ENCODE assay signal across 8 mouse cellular contexts in the genomic region with DNA sequence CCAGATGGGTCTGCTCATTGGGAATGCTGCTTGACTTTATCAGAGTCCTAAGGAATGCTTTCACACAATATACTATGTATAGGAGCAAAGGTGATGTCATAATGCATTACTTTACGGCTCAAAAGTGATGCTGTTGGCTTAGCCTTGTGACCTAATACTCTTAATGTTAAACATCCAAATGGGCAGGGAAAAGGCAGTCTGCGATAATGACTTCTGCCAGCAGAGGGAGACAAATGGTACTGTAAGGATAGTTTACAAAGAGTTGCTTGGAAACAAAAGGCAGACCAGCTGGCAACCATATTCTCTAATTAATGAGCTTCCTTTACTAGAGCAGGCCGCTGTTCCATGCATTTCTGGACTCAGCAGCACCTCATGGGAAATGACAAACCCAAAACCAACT. TPM values are rescaled to one million over a fixed set of nuclear protein-coding genes. Genes with fewer than 3 reads are reported as not detected.
DNase-seq lines count a peak whose midpoint lies in the region; ATAC-seq and TF ChIP-seq lines count a peak whose summit lies in the region.

No protein-coding gene starts in this region.

- no peak overlapping the region for H3K4me2 ChIP-seq in heart, embryonic 12.5 days
- H3K4me2 ChIP-seq in intestine, postnatal 0 days (replicated peaks; ENCODE audit: low read depth) = no peak overlapping the region
- H3K4me2 ChIP-seq in midbrain, embryonic 12.5 days (replicated peaks) = no peak overlapping the region

- no peaks in the 10 kb centered on the region for H3K9me3 ChIP-seq in heart, embryonic 12.5 days (replicated peaks)
- H3K9me3 ChIP-seq in intestine, postnatal 0 days (ENCODE audit: control insufficient read depth) = no peaks in the 10 kb centered on the region
- no peaks in the 10 kb centered on the region for H3K9me3 ChIP-seq in midbrain, embryonic 12.5 days

- WGBS in heart, embryonic 12.5 days = 22% methylated on average over 3 of the region's 3 CpGs
- 5% methylated on average over 3 of the region's 3 CpGs for WGBS in intestine, postnatal 0 days
- WGBS in midbrain, embryonic 12.5 days = 18% methylated on average over 3 of the region's 3 CpGs

- peak; percentile 83 to 96 for DNase-seq in heart, adult 18-20 months
- peak; percentile 87 to 98 for DNase-seq in cerebellum, postnatal 36 days
- DNase-seq in gastrocnemius, adult 8-10 months (ENCODE audit: low spot score in 2 of 2) = peak; percentile 53 to 70
- DNase-seq in left cerebral cortex, postnatal 14 days (ENCODE audit: low spot score in 2 of 2) = peak; percentile 93
- DNase-seq in spleen, adult 12 weeks (ENCODE audit: low spot score) = peak; percentile 50

- 0 out of 2 replicates have a peak, but pooled peaks cover 6% of the 10 kb centered on the region for H3K36me3 ChIP-seq in heart, embryonic 12.5 days
- H3K36me3 ChIP-seq in intestine, postnatal 0 days (ENCODE audit: control insufficient read depth, insufficient read depth) = no peaks in the 10 kb centered on the region
- H3K36me3 ChIP-seq in midbrain, embryonic 12.5 days = peaks cover 31% of the 10 kb centered on the region

- no peaks in the 10 kb centered on the region for H3K4me1 ChIP-seq in heart, embryonic 12.5 days (replicated peaks)
- no peaks in the 10 kb centered on the region for H3K4me1 ChIP-seq in intestine, postnatal 0 days (replicated peaks; ENCODE audit: control insufficient read depth, insufficient read depth, low read length)
- H3K4me1 ChIP-seq in midbrain, embryonic 12.5 days = peaks cover 22% of the 10 kb centered on the region

- H3K27ac ChIP-seq in heart, embryonic 12.5 days (ENCODE audit: poor library complexity, severe bottlenecking) = no peak overlapping the region
- no peak overlapping the region for H3K27ac ChIP-seq in intestine, postnatal 0 days (ENCODE audit: low read depth, low read length)
- peak overlapping the region; percentile 58 for H3K27ac ChIP-seq in midbrain, embryonic 12.5 days (replicated peaks)

- TF ChIP-seq CTCF in intestine, postnatal 0 days (IDR thresholded peaks at IDR 0.05; ENCODE audit: low read depth) = peak; percentile 93

- no peak for ATAC-seq in heart, embryonic 12.5 days (ENCODE audit: insufficient number of reproducible peaks, low FRiP score)
- peak; percentile 47; the same call in 1 of the 2 replicates for ATAC-seq in intestine, postnatal 0 days
- peak; percentile 51 for ATAC-seq in midbrain, embryonic 12.5 days (ENCODE audit: low FRiP score, low read depth)

- intact Hi-C loops in left cerebral cortex, postnatal 14 days (cut with DNase I) = loop anchor here (2.0 to 5.0 kb wide), 2 partner anchors 92 to 167 kb away; partner anchors contain the start of gene D630045J12Rik

- H3K9ac ChIP-seq in heart, embryonic 12.5 days = no peak overlapping the region
- no peak overlapping the region for H3K9ac ChIP-seq in intestine, postnatal 0 days (ENCODE audit: low read depth, low read length)
- no peak overlapping the region for H3K9ac ChIP-seq in midbrain, embryonic 12.5 days (replicated peaks)

- no peaks in the 10 kb centered on the region for H3K27me3 ChIP-seq in heart, embryonic 12.5 days (replicated peaks)
- H3K27me3 ChIP-seq in intestine, postnatal 0 days (replicated peaks; ENCODE audit: control insufficient read depth, insufficient read depth, low read length) = no peaks in the 10 kb centered on the region
- peaks cover 5% of the 10 kb centered on the region; the same call in 1 of the 2 replicates for H3K27me3 ChIP-seq in midbrain, embryonic 12.5 days

- H3K4me3 ChIP-seq in heart, embryonic 12.5 days = no peak overlapping the region
- no peak overlapping the region for H3K4me3 ChIP-seq in intestine, postnatal 0 days (ENCODE audit: low read depth, low read length)
- H3K4me3 ChIP-seq in midbrain, embryonic 12.5 days = no peak overlapping the region

RNA-seq across cellular contexts. Expression of gene Atp6v0a4, which starts 35.7 kb away (rescaled TPM):
- 1 to 10 TPM in 1 of 2 experiments, under 1 TPM in 1; 0.72 to 1.4 TPM for total RNA-seq in heart, adult 18-20 months (2021)
- 0.06 and 0.15 TPM in 2 replicates for polyA plus RNA-seq in heart, embryonic 12.5 days (2016; fragmentation: Nextera tagmentation; extraction: Ambion mirVana)
- under 1 TPM; 0.12 to 0.54 (median 0.22) TPM for total RNA-seq in gastrocnemius, adult 8-10 months (2022)
- 0.26 and 0.37 TPM in 2 replicates for polyA plus RNA-seq in intestine, postnatal 0 days (2015; fragmentation: Nextera tagmentation; extraction: Ambion mirVana)
- total RNA-seq in left cerebral cortex, postnatal 14 days (2021) = 1 to 10 TPM; 5.1 to 6.0 TPM
- polyA plus RNA-seq in midbrain, embryonic 12.5 days (2016; fragmentation: Nextera tagmentation; extraction: Ambion mirVana) = not detected in 2 replicates

RNA-seq across cellular contexts. Expression of gene Tmem213, which starts 51.0 kb away (rescaled TPM):
- not detected for total RNA-seq in heart, adult 18-20 months (2021)
- not detected in 2 replicates for polyA plus RNA-seq in heart, embryonic 12.5 days (2016; fragmentation: Nextera tagmentation; extraction: Ambion mirVana)
- total RNA-seq in gastrocnemius, adult 8-10 months (2022) = not detected
- not detected in 2 replicates for polyA plus RNA-seq in intestine, postnatal 0 days (2015; fragmentation: Nextera tagmentation; extraction: Ambion mirVana)
- total RNA-seq in left cerebral cortex, postnatal 14 days (2021) = not detected
- polyA plus RNA-seq in midbrain, embryonic 12.5 days (2016; fragmentation: Nextera tagmentation; extraction: Ambion mirVana) = not detected in 2 replicates
